Mouse (Mus musculus) stomach, embryonic 14.5 days (tissue): ENCODE measurements around the gene Slc5a11. TPM values are rescaled to one million over a fixed set of nuclear protein-coding genes. Genes with fewer than 3 reads are reported as not detected.

ENCODE experiments used
- ATAC-seq: fragments of 200-750 bp; cut with Nextera tagmentation; 2 replicates; pipeline ENCODE4 v1.8.0; 2017; ENCODE audit warnings: low read depth, moderate TSS enrichment; ENCODE audit not compliant: insufficient number of reproducible peaks, insufficient read depth, low FRiP score
- H3K27ac ChIP-seq: fragments of 300-500 bp; sonication (generic); 2 replicates; pipeline ENCODE4 v1.5.1; 2014; ENCODE audit warnings: mild to moderate bottlenecking, low read length, moderate library complexity, mixed read lengths
- H3K27me3 ChIP-seq: fragments of 300-500 bp; sonication (generic); 2 replicates; pipeline ENCODE4 v1.6.1; 2014; ENCODE audit warnings: low read length, control low read depth, mixed read lengths; ENCODE audit not compliant: control insufficient read depth, insufficient read depth
- H3K36me3 ChIP-seq: fragments of 300-500 bp; sonication (generic); 2 replicates; pipeline ENCODE4 v1.6.1; 2014; ENCODE audit warnings: mild to moderate bottlenecking, control low read depth, low read length, moderate library complexity, mixed read lengths; ENCODE audit not compliant: control insufficient read depth, insufficient read depth
- H3K4me1 ChIP-seq: fragments of 300-500 bp; sonication (generic); 2 replicates; pipeline ENCODE4 v1.6.1; 2014; ENCODE audit warnings: low read length, control low read depth, mixed read lengths; ENCODE audit not compliant: control insufficient read depth, insufficient read depth
- H3K4me2 ChIP-seq: fragments of 300-500 bp; sonication (generic); replicated peaks from 2 replicates; pipeline ENCODE4 v1.6.1; 2014; ENCODE audit warnings: low read depth, low read length, control low read depth
- H3K4me3 ChIP-seq: fragments of 300-500 bp; sonication (generic); 2 replicates; pipeline ENCODE4 v1.5.1; 2014; ENCODE audit warnings: low read depth, low read length, control low read depth
- H3K9ac ChIP-seq: fragments of 300-500 bp; sonication (generic); replicated peaks from 2 replicates; pipeline ENCODE4 v1.6.1; 2014; ENCODE audit warnings: low read depth, mild to moderate bottlenecking, control low read depth, low read length, moderate library complexity, mixed read lengths
- H3K9me3 ChIP-seq: fragments of 300-500 bp; sonication (generic); 2 replicates; pipeline ENCODE4 v1.6.1; 2016; ENCODE audit warnings: low read depth, low read length, control low read depth; ENCODE audit not compliant: control insufficient read depth
- WGBS: fragments of 180-500 bp; shearing (Covaris S2); extraction: QIAGEN DNeasy Blood & Tissue Kit; methylation state at CpG from one replicate; pipeline ENCODE4 v1.1.7; 2014; 5-methylcytosine and 5-hydroxymethylcytosine counted together
- polyA plus RNA-seq: library from polyadenylated mRNA; unstranded; fragments of >200 nt; fragmentation: Nextera tagmentation; extraction: Ambion mirVana; gene quantifications from 2 replicates; pipeline ENCODE4 v1.2.1, GENCODE M21; 2014

The Slc5a11 gene
- polyA plus RNA-seq, 1 experiment from 2014 or later, result 0.20 TPM

- Histone ChIP-seq H3K9me3 (no peaks in the 10 kb centered on the region), H3K27ac (no peak overlapping the region), H3K4me2 (no peak overlapping the region), H3K4me3 (no peak overlapping the region), H3K9ac (no peak overlapping the region), H3K4me1 (peaks cover 10% of the 10 kb centered on the region), H3K27me3 (no peaks in the 10 kb centered on the region), H3K36me3 (no peaks in the 10 kb centered on the region)
- 68% methylated on average over 7 of the region's 7 CpGs for WGBS
- ATAC-seq, result no peak
Observed at GRCm38 (mm10) chr7:123217448-123218354, 3.1 kb downstream of the Slc5a11 start.

GRCm38 (mm10) chr7:123218620-123219019 lies 4.0 kb downstream of the Slc5a11 start:
- Histone ChIP-seq H3K36me3 (no peaks in the 10 kb centered on the region), H3K27me3 (no peaks in the 10 kb centered on the region), H3K4me3 (no peak overlapping the region), H3K4me1 (peaks cover 10% of the 10 kb centered on the region), H3K4me2 (no peak overlapping the region), H3K27ac (no peak overlapping the region), H3K9me3 (no peaks in the 10 kb centered on the region), H3K9ac (no peak overlapping the region)
- no peak for ATAC-seq
- 54% methylated on average over 6 of the region's 6 CpGs for WGBS

GRCm38 (mm10) chr7:123219781-123220632 lies 5.4 kb downstream of the Slc5a11 start:
- H3K4me3 ChIP-seq, result no peak overlapping the region
- H3K27ac ChIP-seq, result no peak overlapping the region
- no peaks in the 10 kb centered on the region for H3K27me3 ChIP-seq
- H3K9me3 ChIP-seq, result no peaks in the 10 kb centered on the region
- H3K36me3 ChIP-seq, result no peaks in the 10 kb centered on the region
- 73% methylated on average over 13 of the region's 13 CpGs for WGBS
- no peak overlapping the region for H3K4me2 ChIP-seq
- no peak overlapping the region for H3K9ac ChIP-seq
- no peaks in the 10 kb centered on the region for H3K4me1 ChIP-seq
- no peak for ATAC-seq

DNA sequence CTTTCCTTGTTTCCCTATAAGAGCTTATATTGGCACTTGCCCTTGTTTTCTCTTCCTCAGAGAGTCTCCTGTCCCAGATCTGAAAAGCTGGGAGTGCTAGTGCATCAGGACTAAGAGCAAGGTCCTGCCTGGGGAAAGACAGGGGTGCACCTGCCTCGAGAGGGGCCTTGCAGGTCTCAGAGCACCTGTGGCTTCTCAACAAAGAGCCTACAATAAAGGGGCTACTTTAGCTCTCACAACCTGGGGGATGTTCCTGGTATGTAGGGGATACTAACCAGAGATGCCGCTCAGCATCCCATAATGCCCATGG lies 6.0 kb downstream of the Slc5a11 start:
- Histone ChIP-seq H3K4me1 (no peaks in the 10 kb centered on the region), H3K9me3 (no peaks in the 10 kb centered on the region), H3K9ac (no peak overlapping the region), H3K4me2 (no peak overlapping the region), H3K36me3 (no peaks in the 10 kb centered on the region), H3K27ac (no peak overlapping the region), H3K4me3 (no peak overlapping the region), H3K27me3 (no peaks in the 10 kb centered on the region)
- ATAC-seq, result no peak
- 76% methylated on average over 2 of the region's 2 CpGs for WGBS

- H3K9me3 ChIP-seq, result no peaks in the 10 kb centered on the region
- no peaks in the 10 kb centered on the region for H3K27me3 ChIP-seq
- WGBS, result 84% methylated on average over 9 of the region's 9 CpGs
- no peak overlapping the region for H3K4me2 ChIP-seq
- no peak overlapping the region for H3K9ac ChIP-seq
- no peak for ATAC-seq
- no peak overlapping the region for H3K4me3 ChIP-seq
- no peaks in the 10 kb centered on the region for H3K4me1 ChIP-seq
- no peak overlapping the region for H3K27ac ChIP-seq
- no peaks in the 10 kb centered on the region for H3K36me3 ChIP-seq
Observed at GRCm38 (mm10) chr7:123224076-123224475, 9.5 kb downstream of the Slc5a11 start.

DNA sequence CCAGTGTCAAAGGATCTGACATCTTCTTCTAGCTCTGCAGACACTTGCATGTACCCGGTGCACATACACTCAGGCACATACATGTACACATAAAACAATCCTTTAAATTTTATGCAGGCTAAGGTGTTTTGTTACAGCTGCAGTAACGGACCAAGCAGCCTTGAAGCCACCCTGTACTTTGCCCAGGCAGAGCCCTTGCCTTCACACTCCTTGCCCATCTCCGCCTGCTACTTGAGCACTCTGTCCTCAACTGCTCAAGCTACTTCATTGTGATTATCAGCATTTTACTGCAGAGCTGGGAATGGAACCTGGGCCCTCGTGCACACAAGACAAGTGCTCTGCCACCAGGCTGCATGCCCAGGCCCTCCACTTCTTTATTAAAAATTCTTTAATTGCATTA lies 10.6 kb downstream of the Slc5a11 start:
- H3K36me3 ChIP-seq, result no peaks in the 10 kb centered on the region
- no peak overlapping the region for H3K4me3 ChIP-seq
- no peak overlapping the region for H3K27ac ChIP-seq
- H3K9ac ChIP-seq, result no peak overlapping the region
- no peak overlapping the region for H3K4me2 ChIP-seq
- no peak for ATAC-seq
- WGBS, result 79% methylated on average over 4 of the region's 4 CpGs
- H3K27me3 ChIP-seq, result no peaks in the 10 kb centered on the region
- no peaks in the 10 kb centered on the region for H3K9me3 ChIP-seq
- H3K4me1 ChIP-seq, result no peaks in the 10 kb centered on the region

DNA sequence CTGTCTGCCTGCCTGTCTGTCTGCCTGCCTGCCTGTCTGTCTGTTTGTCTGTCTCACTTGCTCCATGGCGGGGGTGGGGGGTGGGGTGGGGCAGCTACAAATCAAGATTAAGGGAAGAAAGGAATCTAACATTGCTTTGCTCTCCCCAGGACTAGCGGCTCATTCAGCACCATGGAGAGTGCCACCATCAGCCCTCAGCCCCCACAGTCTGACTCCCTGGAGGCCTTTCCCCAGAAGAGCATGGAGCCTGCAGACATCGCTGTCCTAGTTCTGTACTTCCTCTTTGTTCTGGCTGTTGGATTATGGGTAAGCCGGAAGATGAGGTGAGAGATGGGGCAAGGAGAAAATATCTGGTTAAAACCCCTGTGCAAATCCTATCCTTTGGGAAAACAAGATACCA lies 20.9 kb downstream of the Slc5a11 start:
- Histone ChIP-seq H3K4me2 (no peak overlapping the region), H3K4me1 (no peaks in the 10 kb centered on the region), H3K9me3 (no peaks in the 10 kb centered on the region), H3K27ac (no peak overlapping the region), H3K27me3 (no peaks in the 10 kb centered on the region), H3K36me3 (no peaks in the 10 kb centered on the region), H3K4me3 (no peak overlapping the region), H3K9ac (no peak overlapping the region)
- ATAC-seq, result no peak
- 22% methylated on average over 4 of the region's 4 CpGs for WGBS

- 78% methylated on average over 4 of the region's 4 CpGs for WGBS
- no peaks in the 10 kb centered on the region for H3K27me3 ChIP-seq
- H3K27ac ChIP-seq, result no peak overlapping the region
- no peaks in the 10 kb centered on the region for H3K4me1 ChIP-seq
- H3K9me3 ChIP-seq, result no peaks in the 10 kb centered on the region
- no peak overlapping the region for H3K4me3 ChIP-seq
- no peaks in the 10 kb centered on the region for H3K36me3 ChIP-seq
- no peak for ATAC-seq
- H3K4me2 ChIP-seq, result no peak overlapping the region
- H3K9ac ChIP-seq, result no peak overlapping the region
Observed at GRCm38 (mm10) chr7:123238621-123239020, 24.0 kb downstream of the Slc5a11 start.
